Mouse (Mus musculus) hindbrain, embryonic 10.5 days (tissue): ENCODE results near the gene Rtn4ip1. TPM values are rescaled to one million over a fixed set of nuclear protein-coding genes. Genes with fewer than 3 reads are reported as not detected.
"Not testable (repeated sequence)": the region's sequence is repeated elsewhere in the genome, so short reads cannot be mapped to it uniquely, and the experiment has no call there.

Experiments used
- DNase-seq: peaks from one replicate; pipeline ENCODE4 v3.0.0-alpha.2; 2017; ENCODE audit warnings: low spot score
- H3K27ac ChIP-seq: fragments of 300-500 bp; sonication (generic); 2 replicates; pipeline ENCODE4 v1.5.1; 2016; ENCODE audit warnings: mild to moderate bottlenecking, moderate library complexity
- H3K27me3 ChIP-seq: fragments of 300-500 bp; sonication (generic); 2 replicates; pipeline ENCODE4 v1.6.1; 2016; ENCODE audit warnings: mild to moderate bottlenecking; ENCODE audit not compliant: poor library complexity, insufficient read depth, severe bottlenecking
- H3K36me3 ChIP-seq: fragments of 300-500 bp; sonication (generic); 2 replicates; pipeline ENCODE4 v1.6.1; 2016; ENCODE audit warnings: mild to moderate bottlenecking, moderate library complexity
- H3K4me1 ChIP-seq: fragments of 300-500 bp; sonication (generic); replicated peaks from 2 replicates; pipeline ENCODE4 v1.6.1; 2016; ENCODE audit warnings: mild to moderate bottlenecking
- H3K4me3 ChIP-seq: fragments of 300-500 bp; sonication (generic); 2 replicates; pipeline ENCODE4 v1.5.1; 2016; ENCODE audit warnings: mild to moderate bottlenecking, moderate library complexity
- H3K9me3 ChIP-seq: fragments of 300-500 bp; sonication (generic); 2 replicates; pipeline ENCODE4 v1.6.1; 2016; ENCODE audit warnings: mild to moderate bottlenecking, moderate library complexity
- WGBS: fragments of 180-500 bp; shearing (Covaris S2); methylation state at CpG from one replicate; pipeline ENCODE4 v1.1.7; 2016; 5-methylcytosine and 5-hydroxymethylcytosine counted together
- polyA plus RNA-seq: library from polyadenylated mRNA; unstranded; fragments of >200 nt; fragmentation: Nextera tagmentation; extraction: Ambion mirVana; gene quantifications from 2 replicates; pipeline ENCODE4 v1.2.1, GENCODE M21; 2016

Rtn4ip1 gene
- polyA plus RNA-seq, 1 experiment from 2014 or later = 17.5 TPM

- 91% methylated on average over 12 of the region's 12 CpGs for WGBS
- H3K27me3 ChIP-seq = no peaks in the 10 kb centered on the region
- H3K4me3 ChIP-seq = no peak overlapping the region
- no peaks in the 10 kb centered on the region for H3K9me3 ChIP-seq
- peaks cover 18% of the 10 kb centered on the region; the same call in 1 of the 2 replicates for H3K36me3 ChIP-seq
- H3K27ac ChIP-seq = no peak overlapping the region
- no peak for DNase-seq
- H3K4me1 ChIP-seq = no peaks in the 10 kb centered on the region
These were observed 8.6 kb downstream of the Rtn4ip1 start for GRCm38 (mm10) chr10:43910032-43910872.

GRCm38 (mm10) chr10:43910873-43911142, 9.2 kb downstream of the Rtn4ip1 start:
- Histone ChIP-seq H3K36me3 (peaks cover 18% of the 10 kb centered on the region; the same call in 1 of the 2 replicates), H3K27ac (no peak overlapping the region), H3K4me3 (no peak overlapping the region), H3K27me3 (no peaks in the 10 kb centered on the region), H3K9me3 (no peaks in the 10 kb centered on the region), H3K4me1 (no peaks in the 10 kb centered on the region)
- DNase-seq = no peak
- 90% methylated on average over 8 of the region's 8 CpGs for WGBS

GRCm38 (mm10) chr10:43912236-43912635, 10.6 kb downstream of the Rtn4ip1 start:
- peaks cover 18% of the 10 kb centered on the region; the same call in 1 of the 2 replicates for H3K36me3 ChIP-seq
- H3K4me1 ChIP-seq = no peaks in the 10 kb centered on the region
- WGBS = 85% methylated on average over 3 of the region's 3 CpGs
- no peak overlapping the region for H3K4me3 ChIP-seq
- H3K9me3 ChIP-seq = no peaks in the 10 kb centered on the region
- no peak overlapping the region for H3K27ac ChIP-seq
- no peak for DNase-seq
- no peaks in the 10 kb centered on the region for H3K27me3 ChIP-seq

- Histone ChIP-seq H3K27ac (no peak overlapping the region), H3K27me3 (no peaks in the 10 kb centered on the region), H3K9me3 (no peaks in the 10 kb centered on the region), H3K4me3 (no peak overlapping the region), H3K4me1 (no peaks in the 10 kb centered on the region), H3K36me3 (peaks cover 16% of the 10 kb centered on the region)
- 84% methylated on average over 12 of the region's 12 CpGs for WGBS
- DNase-seq = no peak
These were observed 14.6 kb downstream of the Rtn4ip1 start for GRCm38 (mm10) chr10:43916181-43916580.

GRCm38 (mm10) chr10:43916737-43917136, 15.1 kb downstream of the Rtn4ip1 start:
- no peaks in the 10 kb centered on the region for H3K9me3 ChIP-seq
- no peaks in the 10 kb centered on the region for H3K4me1 ChIP-seq
- H3K27ac ChIP-seq = no peak overlapping the region
- WGBS = 93% methylated on average over 2 of the region's 2 CpGs
- peaks cover 17% of the 10 kb centered on the region for H3K36me3 ChIP-seq
- DNase-seq = no peak
- H3K4me3 ChIP-seq = no peak overlapping the region
- no peaks in the 10 kb centered on the region for H3K27me3 ChIP-seq

- DNase-seq = peak; percentile 82
- no peaks in the 10 kb centered on the region for H3K4me1 ChIP-seq
- H3K36me3 ChIP-seq = peaks cover 27% of the 10 kb centered on the region
- H3K27ac ChIP-seq = no peak overlapping the region
- no peaks in the 10 kb centered on the region for H3K9me3 ChIP-seq
- H3K27me3 ChIP-seq = no peaks in the 10 kb centered on the region
- no peak overlapping the region for H3K4me3 ChIP-seq
- WGBS = 43% methylated on average over 17 of the region's 17 CpGs
These were observed 17.3 kb downstream of the Rtn4ip1 start for GRCm38 (mm10) chr10:43918696-43919608.

GRCm38 (mm10) chr10:43923096-43923495, 21.5 kb downstream of the Rtn4ip1 start:
- H3K27ac ChIP-seq = no peak overlapping the region
- no peak overlapping the region for H3K4me3 ChIP-seq
- H3K9me3 ChIP-seq = no peaks in the 10 kb centered on the region
- H3K36me3 ChIP-seq = peaks cover 24% of the 10 kb centered on the region
- no peaks in the 10 kb centered on the region for H3K4me1 ChIP-seq
- no peaks in the 10 kb centered on the region for H3K27me3 ChIP-seq
- 93% methylated on average over 3 of the region's 3 CpGs for WGBS
- DNase-seq = no peak

- not testable (repeated sequence) for DNase-seq, H3K27ac ChIP-seq, H3K4me1 ChIP-seq, H3K27me3 ChIP-seq, H3K9me3 ChIP-seq, H3K4me3 ChIP-seq
- peaks cover 41% of the 10 kb centered on the region for H3K36me3 ChIP-seq
- WGBS = 94% methylated on average over 9 of the region's 9 CpGs
These were observed 24.2 kb downstream of the Rtn4ip1 start for GRCm38 (mm10) chr10:43925776-43926175.

GRCm38 (mm10) chr10:43927736-43928135, 26.1 kb downstream of the Rtn4ip1 start:
- DNase-seq = no peak
- H3K4me3 ChIP-seq = no peak overlapping the region
- peaks cover 43% of the 10 kb centered on the region for H3K36me3 ChIP-seq
- H3K27ac ChIP-seq = no peak overlapping the region
- WGBS = 88% methylated on average over 8 of the region's 8 CpGs
- H3K9me3 ChIP-seq = no peaks in the 10 kb centered on the region
- H3K4me1 ChIP-seq = no peaks in the 10 kb centered on the region
- H3K27me3 ChIP-seq = no peaks in the 10 kb centered on the region

DNA sequence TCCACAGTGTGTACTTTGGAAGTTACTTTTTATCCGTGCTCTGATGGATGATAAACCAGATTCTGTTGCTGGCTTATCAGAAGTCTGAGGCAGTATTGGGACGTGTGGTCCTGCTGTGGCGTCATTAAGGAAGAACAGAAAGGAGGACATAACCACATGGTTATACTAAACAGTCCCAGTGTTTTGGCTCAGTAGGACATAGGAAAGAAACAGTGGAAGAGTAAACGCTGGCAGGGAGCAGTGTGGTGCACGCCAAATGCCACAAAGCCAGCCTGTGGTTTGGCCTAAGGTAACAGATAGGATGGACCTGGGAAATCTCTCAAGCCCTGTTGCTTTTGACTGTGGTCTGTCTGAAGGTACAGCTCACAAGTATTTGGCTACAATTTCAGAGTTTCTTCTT, 27.0 kb downstream of the Rtn4ip1 start:
- Histone ChIP-seq H3K9me3 (no peaks in the 10 kb centered on the region), H3K27ac (no peak overlapping the region), H3K4me3 (no peak overlapping the region), H3K27me3 (no peaks in the 10 kb centered on the region), H3K4me1 (no peaks in the 10 kb centered on the region), H3K36me3 (peaks cover 42% of the 10 kb centered on the region)
- no peak for DNase-seq
- 79% methylated on average over 5 of the region's 5 CpGs for WGBS

GRCm38 (mm10) chr10:43939136-43939662, 37.6 kb downstream of the Rtn4ip1 start:
- 79% methylated on average over 6 of the region's 6 CpGs for WGBS
- Histone ChIP-seq H3K4me1 (peaks cover 15% of the 10 kb centered on the region), H3K36me3 (peaks cover 26% of the 10 kb centered on the region), H3K27me3 (no peaks in the 10 kb centered on the region), H3K9me3 (no peaks in the 10 kb centered on the region), H3K4me3 (no peak overlapping the region), H3K27ac (no peak overlapping the region)
- DNase-seq = no peak

GRCm38 (mm10) chr10:43943736-43944135, 42.1 kb downstream of the Rtn4ip1 start:
- 58% methylated on average over 4 of the region's 4 CpGs for WGBS
- Histone ChIP-seq H3K27me3 (no peaks in the 10 kb centered on the region), H3K27ac (peak overlapping the region; percentile 35; the same call in 1 of the 2 replicates), H3K4me3 (no peak overlapping the region), H3K4me1 (peaks cover 17% of the 10 kb centered on the region), H3K36me3 (peaks cover 28% of the 10 kb centered on the region), H3K9me3 (no peaks in the 10 kb centered on the region)
- DNase-seq = no peak

DNA sequence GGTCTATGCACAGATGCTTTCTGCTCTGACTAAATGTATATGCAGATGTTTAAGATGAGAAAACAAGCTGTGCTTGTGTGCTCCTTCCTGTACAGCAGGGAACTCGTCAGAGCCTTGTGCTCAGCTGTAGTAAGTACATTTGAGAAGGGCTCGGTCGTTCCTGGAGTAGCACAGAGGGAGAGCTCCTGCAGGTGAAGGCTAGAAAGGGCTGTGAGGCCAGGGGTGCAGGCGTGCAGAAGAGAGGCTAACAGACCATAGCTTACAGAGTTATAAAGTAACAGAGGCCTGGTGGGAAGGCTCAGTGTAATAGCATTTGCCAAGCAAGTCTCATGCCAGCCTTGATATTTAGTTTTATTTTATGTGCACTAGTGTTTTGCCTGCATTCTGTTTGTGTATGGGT, 43.8 kb downstream of the Rtn4ip1 start:
- WGBS = 86% methylated on average over 4 of the region's 4 CpGs
- peaks cover 22% of the 10 kb centered on the region for H3K36me3 ChIP-seq
- no peaks in the 10 kb centered on the region for H3K9me3 ChIP-seq
- no peak overlapping the region for H3K4me3 ChIP-seq
- H3K27me3 ChIP-seq = no peaks in the 10 kb centered on the region
- peaks cover 17% of the 10 kb centered on the region for H3K4me1 ChIP-seq
- H3K27ac ChIP-seq = no peak overlapping the region
- DNase-seq = no peak
